Mouse (Mus musculus) stomach, embryonic 14.5 days (tissue): ENCODE data around the gene Rps2. TPM values are rescaled to one million over a fixed set of nuclear protein-coding genes. Genes with fewer than 3 reads are reported as not detected.
A peak's percentile ranks its signal among the peaks of the same experiment; 100 is the strongest.
"Not testable (repeated sequence)": the region's sequence is repeated elsewhere in the genome, so short reads cannot be mapped to it uniquely, and the experiment has no call there.

Source experiments
- ATAC-seq: fragments of 200-750 bp; cut with Nextera tagmentation; 2 replicates; pipeline ENCODE4 v1.8.0; 2017; ENCODE audit warnings: low read depth, moderate TSS enrichment; ENCODE audit not compliant: insufficient number of reproducible peaks, insufficient read depth, low FRiP score
- H3K27ac ChIP-seq: fragments of 300-500 bp; sonication (generic); 2 replicates; pipeline ENCODE4 v1.5.1; 2014; ENCODE audit warnings: mild to moderate bottlenecking, low read length, moderate library complexity, mixed read lengths
- H3K27me3 ChIP-seq: fragments of 300-500 bp; sonication (generic); 2 replicates; pipeline ENCODE4 v1.6.1; 2014; ENCODE audit warnings: low read length, control low read depth, mixed read lengths; ENCODE audit not compliant: control insufficient read depth, insufficient read depth
- H3K36me3 ChIP-seq: fragments of 300-500 bp; sonication (generic); 2 replicates; pipeline ENCODE4 v1.6.1; 2014; ENCODE audit warnings: mild to moderate bottlenecking, control low read depth, low read length, moderate library complexity, mixed read lengths; ENCODE audit not compliant: control insufficient read depth, insufficient read depth
- H3K4me1 ChIP-seq: fragments of 300-500 bp; sonication (generic); 2 replicates; pipeline ENCODE4 v1.6.1; 2014; ENCODE audit warnings: low read length, control low read depth, mixed read lengths; ENCODE audit not compliant: control insufficient read depth, insufficient read depth
- H3K4me2 ChIP-seq: fragments of 300-500 bp; sonication (generic); replicated peaks from 2 replicates; pipeline ENCODE4 v1.6.1; 2014; ENCODE audit warnings: low read depth, low read length, control low read depth
- H3K4me3 ChIP-seq: fragments of 300-500 bp; sonication (generic); 2 replicates; pipeline ENCODE4 v1.5.1; 2014; ENCODE audit warnings: low read depth, low read length, control low read depth
- H3K9ac ChIP-seq: fragments of 300-500 bp; sonication (generic); replicated peaks from 2 replicates; pipeline ENCODE4 v1.6.1; 2014; ENCODE audit warnings: low read depth, mild to moderate bottlenecking, control low read depth, low read length, moderate library complexity, mixed read lengths
- H3K9me3 ChIP-seq: fragments of 300-500 bp; sonication (generic); 2 replicates; pipeline ENCODE4 v1.6.1; 2016; ENCODE audit warnings: low read depth, low read length, control low read depth; ENCODE audit not compliant: control insufficient read depth
- WGBS: fragments of 180-500 bp; shearing (Covaris S2); extraction: QIAGEN DNeasy Blood & Tissue Kit; methylation state at CpG from one replicate; pipeline ENCODE4 v1.1.7; 2014; 5-methylcytosine and 5-hydroxymethylcytosine counted together
- polyA plus RNA-seq: library from polyadenylated mRNA; unstranded; fragments of >200 nt; fragmentation: Nextera tagmentation; extraction: Ambion mirVana; gene quantifications from 2 replicates; pipeline ENCODE4 v1.2.1, GENCODE M21; 2014

Rps2 gene
- polyA plus RNA-seq, 1 experiment from 2014 or later, result 1,587 TPM

DNA sequence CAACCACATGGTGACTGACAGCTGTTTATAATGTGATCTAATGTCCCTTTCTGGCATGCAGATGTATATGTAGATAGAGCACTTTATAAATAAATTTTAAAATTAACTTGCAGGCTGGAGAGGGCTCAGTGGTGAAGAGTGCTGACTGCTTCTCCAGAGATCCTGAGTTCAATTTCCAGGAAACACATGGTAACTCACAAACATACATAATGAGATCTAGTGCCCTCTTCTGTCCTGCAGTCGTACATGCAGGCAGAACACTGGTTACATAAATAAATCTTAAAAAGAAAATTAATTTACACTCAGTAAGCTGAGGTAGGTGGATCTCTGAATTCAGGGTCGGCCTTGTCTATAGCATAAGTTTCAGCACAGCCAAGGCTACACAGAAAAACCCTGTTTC lies 9.3 kb upstream of the Rps2 start:
- H3K9me3 ChIP-seq, result no peaks in the 10 kb centered on the region

DNA sequence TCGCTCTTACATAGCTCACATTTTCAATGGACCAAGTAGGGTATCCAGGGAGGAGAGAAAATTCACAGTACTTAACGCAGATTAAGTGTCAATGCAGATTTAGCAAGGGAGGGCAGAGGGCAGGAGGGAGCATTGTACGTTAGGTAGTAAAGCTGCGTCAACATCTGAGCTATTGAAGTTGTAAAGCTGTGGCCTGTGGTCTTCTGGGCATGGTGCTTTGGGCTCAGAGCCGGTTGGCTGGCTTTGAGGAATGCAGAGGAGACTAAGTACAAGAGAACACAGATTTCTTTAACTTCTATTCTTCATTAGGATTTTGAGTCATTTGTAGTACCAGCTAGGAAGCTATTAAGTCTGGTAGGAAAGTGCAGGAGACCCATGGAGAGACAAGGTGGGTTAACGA lies 2.4 kb upstream of the Rps2 start:
- 81% methylated on average over 6 of the region's 6 CpGs for WGBS
- H3K4me2 ChIP-seq, result no peak overlapping the region
- no peaks in the 10 kb centered on the region for H3K27me3 ChIP-seq
- H3K36me3 ChIP-seq, result no peaks in the 10 kb centered on the region; the same call in none of the 2 replicates
- no peak overlapping the region for H3K4me3 ChIP-seq
- H3K9me3 ChIP-seq, result no peaks in the 10 kb centered on the region
- no peaks in the 10 kb centered on the region for H3K4me1 ChIP-seq
- ATAC-seq, result no peak
- no peak overlapping the region for H3K9ac ChIP-seq
- H3K27ac ChIP-seq, result no peak overlapping the region

More for the DNA sequence above, 9.3 kb upstream of the Rps2 start:
- Histone ChIP-seq H3K27ac (no peak overlapping the region), H3K4me2 (no peak overlapping the region), H3K27me3 (no peaks in the 10 kb centered on the region), H3K36me3 (peaks cover 13% of the 10 kb centered on the region), H3K4me1 (no peaks in the 10 kb centered on the region), H3K4me3 (no peak overlapping the region), H3K9ac (no peak overlapping the region)
- 36% methylated on average over 2 of the region's 2 CpGs for WGBS
- no peak for ATAC-seq

DNA sequence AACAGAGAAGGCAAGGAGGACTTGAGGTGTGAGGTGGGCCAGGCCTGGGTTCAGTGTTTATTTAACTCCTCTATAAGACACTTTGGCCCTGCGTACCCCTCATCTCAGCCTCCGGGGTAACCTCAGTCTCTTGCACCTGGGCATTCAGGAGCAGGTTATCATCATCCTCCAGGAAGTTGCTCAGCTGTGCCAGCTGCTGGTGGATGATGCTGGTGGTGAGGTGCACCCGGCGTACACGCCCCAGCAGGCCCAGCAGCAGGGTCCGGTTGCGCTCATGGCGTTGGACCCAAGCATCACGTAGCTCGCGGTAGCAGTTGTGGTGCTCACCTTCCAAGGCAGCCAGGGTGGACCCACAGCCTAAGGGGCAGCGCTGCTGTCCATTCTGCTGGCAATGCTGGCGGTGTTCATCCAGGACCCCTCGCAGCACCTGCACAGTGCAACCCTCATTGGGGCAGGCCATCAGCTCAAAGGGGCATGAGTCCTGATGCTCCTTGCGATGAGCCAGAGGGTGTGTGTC lies 1.7 kb upstream of the Rps2 start:
- no peak for ATAC-seq
- no peaks in the 10 kb centered on the region for H3K9me3 ChIP-seq
- no peak overlapping the region for H3K4me2 ChIP-seq
- WGBS, result 93% methylated on average over 15 of the region's 15 CpGs
- no peak overlapping the region for H3K4me3 ChIP-seq
- 0 out of 2 replicates have a peak, but pooled peaks cover under 1% of the 10 kb centered on the region for H3K4me1 ChIP-seq
- H3K9ac ChIP-seq, result no peak overlapping the region
- H3K27ac ChIP-seq, result no peak overlapping the region
- H3K36me3 ChIP-seq, result peaks cover 1% of the 10 kb centered on the region
- H3K27me3 ChIP-seq, result no peaks in the 10 kb centered on the region

DNA sequence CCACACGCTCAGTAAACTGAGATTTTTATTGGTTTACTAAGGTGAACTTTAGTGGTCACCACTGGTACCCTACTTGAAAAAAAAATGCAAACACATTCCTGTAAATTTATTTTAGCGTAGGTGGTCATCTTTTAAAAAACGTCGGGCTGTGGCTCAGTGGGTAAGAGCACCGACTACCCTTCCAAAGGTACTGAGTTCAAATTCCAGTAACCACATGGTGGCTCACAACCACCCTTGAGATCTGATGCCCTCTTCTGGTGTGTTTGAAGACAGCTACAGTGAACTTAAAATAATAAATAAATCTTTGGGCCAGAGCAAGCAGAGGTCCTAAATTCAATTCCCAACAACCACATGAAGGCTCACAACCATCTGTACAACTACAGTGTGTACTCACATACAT lies 1.0 kb downstream of the Rps2 start:
- Histone ChIP-seq H3K9ac (peak overlapping the region; percentile 84), H3K4me2 (peak overlapping the region; percentile 44), H3K4me1 (peaks cover 17% of the 10 kb centered on the region; the same call in 1 of the 2 replicates), H3K4me3 (peak overlapping the region; percentile 78), H3K36me3 (peaks cover 13% of the 10 kb centered on the region)
- not testable (repeated sequence) for H3K27me3 ChIP-seq, H3K9me3 ChIP-seq, ATAC-seq, H3K27ac ChIP-seq
- 57% methylated on average over 5 of the region's 5 CpGs for WGBS

DNA sequence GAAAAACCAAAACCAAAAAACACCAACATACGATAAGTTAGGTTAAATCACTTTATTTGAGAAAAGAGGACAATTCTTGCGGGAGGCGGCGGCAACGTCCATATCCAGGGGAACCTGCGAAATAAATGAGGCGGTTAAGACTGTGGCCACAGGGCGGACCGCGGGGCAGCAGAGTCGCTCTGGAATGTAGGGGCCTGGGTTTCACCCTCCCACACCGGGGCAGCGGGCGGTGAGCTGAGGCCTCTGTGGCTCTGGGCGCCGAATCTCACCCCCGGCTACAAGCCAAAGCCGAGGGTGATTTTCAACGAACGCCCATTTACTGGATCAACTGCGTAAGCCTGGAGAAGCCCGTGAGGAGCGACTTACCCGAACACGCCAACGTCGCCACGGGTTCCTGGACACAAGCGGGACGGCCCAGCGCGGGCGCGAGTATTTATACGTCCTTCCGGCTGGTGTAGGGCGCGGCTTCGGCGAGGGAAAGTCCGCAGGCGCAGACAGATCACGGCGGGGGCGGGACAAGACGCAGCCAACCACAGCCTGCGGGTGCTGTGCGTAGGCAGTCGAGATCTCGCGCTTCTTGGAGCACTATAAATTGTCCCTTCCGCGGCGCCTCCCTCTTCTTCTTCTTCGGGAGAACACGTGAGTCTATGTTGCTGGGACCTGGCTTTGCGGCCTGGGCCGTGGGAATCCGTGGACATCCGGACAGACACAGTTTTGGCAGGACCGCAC lies 1.7 kb downstream of the Rps2 start:
- WGBS, result under 1% methylated on average over 61 of the region's 61 CpGs
- Histone ChIP-seq H3K4me1 (peaks cover 17% of the 10 kb centered on the region; the same call in 1 of the 2 replicates), H3K4me2 (peak overlapping the region; percentile 84), H3K27me3 (no peaks in the 10 kb centered on the region), H3K27ac (peak overlapping the region; percentile 85), H3K9ac (peak overlapping the region; percentile 84), H3K4me3 (peak overlapping the region; percentile 78), H3K9me3 (no peaks in the 10 kb centered on the region), H3K36me3 (peaks cover 13% of the 10 kb centered on the region)
- ATAC-seq, result peak; percentile 99

DNA sequence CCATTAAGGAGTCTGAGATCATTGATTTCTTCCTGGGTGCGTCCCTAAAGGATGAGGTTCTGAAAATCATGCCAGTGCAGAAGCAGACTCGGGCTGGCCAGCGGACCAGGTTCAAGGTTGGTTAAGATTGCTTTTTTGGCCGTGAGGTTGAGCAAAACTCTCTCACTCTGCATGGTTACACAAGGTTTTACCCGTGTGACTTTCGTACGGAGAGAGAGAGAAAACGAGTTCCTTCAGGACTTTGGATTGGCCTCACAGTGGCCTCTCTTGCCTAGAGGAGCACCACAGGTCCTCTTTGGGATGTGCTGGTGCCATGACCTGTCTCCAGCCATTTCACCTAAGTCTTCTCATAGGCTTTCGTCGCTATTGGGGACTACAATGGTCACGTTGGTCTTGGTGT lies 2.7 kb downstream of the Rps2 start:
- not testable (repeated sequence) for H3K27ac ChIP-seq, H3K9me3 ChIP-seq, H3K27me3 ChIP-seq, ATAC-seq
- peaks cover 13% of the 10 kb centered on the region for H3K36me3 ChIP-seq
- under 1% methylated on average over 11 of the region's 11 CpGs for WGBS
- peak overlapping the region; percentile 78 for H3K4me3 ChIP-seq
- peak overlapping the region; percentile 84 for H3K4me2 ChIP-seq
- H3K4me1 ChIP-seq, result peaks cover 17% of the 10 kb centered on the region; the same call in 1 of the 2 replicates
- peak overlapping the region; percentile 82 for H3K9ac ChIP-seq

DNA sequence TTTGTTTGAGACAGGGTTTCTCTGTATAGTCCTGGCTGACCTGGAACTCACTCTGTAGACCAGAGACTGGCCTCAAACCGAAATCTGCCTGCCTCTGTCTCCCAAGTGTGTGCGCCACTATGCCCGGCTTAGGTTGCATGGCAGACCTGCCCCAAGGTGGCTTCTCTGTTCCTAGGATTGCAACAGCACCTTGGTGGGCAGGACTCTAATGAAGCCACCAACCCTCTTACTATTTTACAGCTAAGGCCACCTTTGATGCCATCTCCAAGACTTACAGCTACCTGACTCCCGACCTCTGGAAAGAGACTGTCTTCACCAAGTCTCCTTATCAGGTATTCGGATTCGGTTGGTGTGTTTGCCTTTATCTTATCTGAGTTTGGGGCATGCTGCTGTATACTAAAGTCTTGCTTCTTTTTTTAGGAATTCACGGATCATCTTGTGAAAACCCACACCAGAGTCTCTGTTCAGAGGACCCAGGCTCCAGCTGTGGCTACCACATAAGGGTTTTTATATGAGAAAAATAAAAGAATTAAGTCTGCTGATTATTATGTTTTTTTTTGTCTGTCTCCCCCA lies 3.6 kb downstream of the Rps2 start:
- H3K27me3 ChIP-seq, H3K27ac ChIP-seq, ATAC-seq, H3K9me3 ChIP-seq: not testable (repeated sequence)
- Histone ChIP-seq H3K36me3 (peaks cover 13% of the 10 kb centered on the region), H3K4me2 (peak overlapping the region; percentile 84), H3K9ac (peak overlapping the region; percentile 82; the same call in 1 of the 2 replicates), H3K4me3 (peak overlapping the region; percentile 78), H3K4me1 (peaks cover 17% of the 10 kb centered on the region; the same call in 1 of the 2 replicates)
- WGBS, result 52% methylated on average over 7 of the region's 7 CpGs

DNA sequence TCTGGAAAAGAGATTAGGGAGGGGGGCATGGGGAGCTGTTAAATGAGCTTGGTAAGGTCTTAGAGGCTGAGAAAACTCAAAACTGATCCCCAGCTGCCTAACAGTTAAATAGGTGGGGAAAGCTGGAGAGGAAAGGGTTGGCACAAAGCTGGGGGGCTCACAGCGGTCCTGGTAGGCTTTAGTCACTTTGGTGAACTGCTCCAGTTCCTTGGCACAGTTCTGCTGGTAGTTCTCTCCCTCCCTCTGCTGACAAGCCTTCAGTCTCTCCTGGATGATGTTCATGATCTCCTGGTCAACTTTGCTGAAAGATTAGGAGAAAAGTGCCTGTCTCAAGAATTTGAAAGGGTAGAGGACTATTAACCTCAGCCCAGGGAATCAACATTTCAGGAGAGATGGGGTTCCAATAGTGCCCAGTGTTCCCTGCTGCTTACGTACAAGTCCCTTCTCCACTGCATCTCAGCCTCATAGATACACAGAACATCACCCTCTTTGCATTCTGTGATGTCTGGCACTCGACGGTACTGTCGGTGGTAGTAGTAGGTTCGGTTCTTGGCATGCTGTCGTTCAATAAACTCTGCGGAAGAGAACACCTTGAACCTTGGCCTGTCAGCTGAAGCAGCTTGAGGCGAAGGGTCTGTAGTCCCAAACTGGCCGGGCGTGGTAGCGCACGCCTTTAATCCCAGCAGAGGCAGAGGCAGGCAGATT lies 4.5 kb downstream of the Rps2 start:
- 38% methylated on average over 13 of the region's 13 CpGs for WGBS
- no peak overlapping the region for H3K9ac ChIP-seq
- no peaks in the 10 kb centered on the region for H3K27me3 ChIP-seq
- peaks cover 17% of the 10 kb centered on the region; the same call in 1 of the 2 replicates for H3K4me1 ChIP-seq
- peaks cover 13% of the 10 kb centered on the region for H3K36me3 ChIP-seq
- H3K4me2 ChIP-seq, result peak overlapping the region; percentile 84; the same call in 1 of the 2 replicates
- H3K4me3 ChIP-seq, result peak overlapping the region; percentile 78; the same call in 1 of the 2 replicates
- ATAC-seq, result no peak
- no peaks in the 10 kb centered on the region for H3K9me3 ChIP-seq
- no peak overlapping the region for H3K27ac ChIP-seq
